Mouse (Mus musculus): Measurements from ENCODE around the gene Map3k13. TPM values are rescaled to one million over a fixed set of nuclear protein-coding genes. Genes with fewer than 3 reads are reported as not detected.
A peak's percentile ranks its signal among the peaks of the same experiment; 100 is the strongest.
"Not testable (repeated sequence)": the region's sequence is repeated elsewhere in the genome, so short reads cannot be mapped to it uniquely, and the experiment has no call there.

Map3k13 gene
- polyA plus RNA-seq, 1 experiment from 2014 or later, result 0.83 TPM

GRCm38 (mm10) chr16:21786317-21786716 lies 7.8 kb upstream of the Map3k13 start:
- in situ Hi-C loops (cut with MboI; ENCODE audit: low pct_unique_long_range_greater_than_20kb), result no loop called here
- ChIA-PET CTCF (interaction anchor here (0.5 kb wide), 1 partner anchor 418 kb away, joined by 3 read pairs; no protein-coding TSS in a partner anchor), POLR2A (no interaction called here)
- DNase-seq (ENCODE audit: low read depth, low spot score), result no peak
- no peak for TF ChIP-seq CTCF (IDR thresholded peaks at IDR 0.05)
- no peak for ATAC-seq
- H3K27me3 ChIP-seq, result no peaks in the 10 kb centered on the region

DNA sequence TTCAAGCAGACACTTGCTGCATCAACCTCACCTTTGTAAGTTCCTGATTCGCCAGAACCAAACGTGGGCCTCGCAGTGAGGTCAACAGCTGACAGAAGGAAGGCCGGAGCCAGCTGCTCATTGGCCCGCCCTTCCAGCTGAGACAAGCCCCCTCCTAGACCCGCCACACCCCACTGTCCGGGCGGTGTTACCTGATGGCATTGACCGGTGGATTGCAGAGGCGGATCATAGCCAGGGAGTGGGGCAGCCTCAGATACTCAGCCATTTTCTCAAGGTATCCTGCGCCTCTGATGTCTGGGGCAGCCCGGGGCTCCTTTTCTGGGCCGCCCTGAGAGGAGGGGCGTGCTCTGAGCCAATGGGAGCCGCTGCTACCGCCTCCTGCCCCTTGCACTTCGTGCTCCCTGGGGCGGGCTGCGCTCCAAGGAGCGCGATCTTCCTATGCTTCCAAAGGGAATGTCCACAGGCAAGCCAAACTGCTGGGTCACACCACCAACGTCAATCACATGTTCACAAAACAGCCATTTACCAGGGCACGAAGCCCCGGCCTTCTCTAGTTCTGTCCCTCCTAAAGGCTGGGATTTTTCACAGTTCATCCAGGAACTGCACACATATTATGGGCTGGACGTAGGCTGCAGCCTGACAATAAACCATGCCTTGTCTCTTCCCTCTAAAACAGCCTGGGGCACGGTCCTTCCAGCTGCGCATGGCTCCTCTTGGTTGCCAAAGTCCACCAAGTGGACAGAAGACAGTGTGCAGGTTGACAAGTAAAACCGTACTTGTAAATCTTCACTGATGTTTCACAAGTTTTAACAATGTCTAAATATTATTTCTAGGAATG lies 6.4 kb upstream of the Map3k13 start, which contains the start of gene Ehhadh:
Gene Ehhadh (minus strand): TSS at position 292 of the 838 bp plus-strand sequence.
- ATAC-seq, result no peak
- no peak for TF ChIP-seq CTCF (IDR thresholded peaks at IDR 0.05)
- ChIA-PET CTCF (no interaction called here), POLR2A (interaction anchor here (0.5 kb wide), 1 partner anchor 249 kb away, joined by 3 read pairs; no protein-coding TSS in a partner anchor)
- no peak for DNase-seq (ENCODE audit: low read depth, low spot score)
- H3K27me3 ChIP-seq, result no peaks in the 10 kb centered on the region
- in situ Hi-C loops (cut with MboI; ENCODE audit: low pct_unique_long_range_greater_than_20kb), result no loop called here

- ChIA-PET POLR2A (no interaction called here), CTCF (no interaction called here)
- DNase-seq (ENCODE audit: low read depth, low spot score), result no peak
- TF ChIP-seq CTCF (IDR thresholded peaks at IDR 0.05), result peak; percentile 35
- no peak for ATAC-seq
- in situ Hi-C loops (cut with MboI; ENCODE audit: low pct_unique_long_range_greater_than_20kb), result no loop called here
- no peaks in the 10 kb centered on the region for H3K27me3 ChIP-seq
Measured at GRCm38 (mm10) chr16:21788581-21788980, 5.6 kb upstream of the Map3k13 start.

GRCm38 (mm10) chr16:21789180-21789579 lies 5.0 kb upstream of the Map3k13 start:
- TF ChIP-seq CTCF (IDR thresholded peaks at IDR 0.05), result no peak
- H3K27me3 ChIP-seq, result no peaks in the 10 kb centered on the region
- ChIA-PET POLR2A (no interaction called here), CTCF (no interaction called here)
- DNase-seq (ENCODE audit: low read depth, low spot score) (no peak), ATAC-seq (no peak)
- in situ Hi-C loops (cut with MboI; ENCODE audit: low pct_unique_long_range_greater_than_20kb), result no loop called here

- CTCF ChIA-PET, result no interaction called here
- no peak for TF ChIP-seq CTCF (IDR thresholded peaks at IDR 0.05)
- ATAC-seq (no peak), DNase-seq (ENCODE audit: low read depth, low spot score) (no peak)
- in situ Hi-C loops (cut with MboI; ENCODE audit: low pct_unique_long_range_greater_than_20kb), result no loop called here
- POLR2A ChIA-PET, result no interaction called here
- H3K27me3 ChIP-seq, result no peaks in the 10 kb centered on the region
Measured at GRCm38 (mm10) chr16:21790469-21790868, 3.7 kb upstream of the Map3k13 start.

DNA sequence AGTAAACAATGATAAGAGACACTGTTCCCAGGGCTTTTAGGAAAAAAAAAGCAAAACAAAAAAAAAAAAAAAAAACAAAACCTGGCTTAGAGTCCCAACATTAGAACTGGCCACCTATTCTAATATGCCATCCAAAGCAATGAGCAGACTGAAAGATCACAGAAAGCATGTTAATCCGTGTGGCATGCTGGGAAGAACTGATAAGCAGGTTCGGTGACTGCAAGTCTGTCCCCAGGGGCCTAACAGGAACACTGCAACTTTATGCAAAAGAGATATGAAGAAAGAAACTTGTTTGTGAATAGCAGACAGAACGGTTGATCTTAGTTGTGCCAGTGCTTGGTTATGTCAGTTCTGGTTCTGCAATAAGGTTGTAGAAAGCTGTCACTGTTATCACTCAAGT lies 2.4 kb upstream of the Map3k13 start:
- H3K27me3 ChIP-seq, result no peaks in the 10 kb centered on the region
- DNase-seq (ENCODE audit: low read depth, low spot score) (no peak), ATAC-seq (no peak)
- in situ Hi-C loops (cut with MboI; ENCODE audit: low pct_unique_long_range_greater_than_20kb), result no loop called here
- ChIA-PET CTCF (interaction anchor here (1.1 to 1.5 kb wide), 3 partner anchors 26 to 64 kb away, joined by 3 to 5 read pairs (median 3); no protein-coding TSS in a partner anchor), POLR2A (no interaction called here)
- no peak for TF ChIP-seq CTCF (IDR thresholded peaks at IDR 0.05)

DNA sequence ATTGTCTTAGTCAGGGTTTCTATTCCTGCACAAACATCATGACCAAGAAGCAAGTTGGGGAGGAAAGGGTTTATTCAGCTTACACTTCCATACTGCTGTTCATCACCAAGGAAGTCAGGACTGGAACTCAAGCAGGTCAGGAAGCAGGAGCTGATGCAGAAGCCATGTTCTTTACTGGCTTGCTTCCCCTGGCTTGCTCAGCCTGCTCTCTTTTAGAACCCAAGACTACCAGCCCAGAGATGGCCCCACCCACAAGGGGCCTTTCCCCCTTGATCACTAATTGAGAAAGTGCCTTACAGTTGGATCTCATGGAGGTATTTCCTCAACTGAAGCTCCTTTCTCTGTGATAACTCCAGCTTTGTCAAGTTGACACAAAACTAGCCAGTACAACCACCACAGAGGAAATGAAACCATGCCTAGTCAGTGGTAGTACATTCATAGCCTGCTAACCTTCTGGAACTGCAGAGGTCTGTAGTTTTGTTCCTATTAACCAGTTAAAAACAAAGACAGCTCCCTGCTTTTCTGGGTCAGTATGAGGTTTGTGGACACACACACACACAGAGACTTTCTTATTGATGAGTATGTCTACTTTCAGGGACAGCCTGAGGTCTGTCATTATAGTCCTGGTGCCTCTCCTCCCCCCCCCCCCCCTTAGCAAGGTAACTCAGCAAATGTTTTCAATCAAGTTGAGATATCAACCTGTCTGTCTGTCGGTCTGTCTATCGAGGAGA lies 901 bp upstream of the Map3k13 start:
- DNase-seq (ENCODE audit: low read depth, low spot score); in situ Hi-C loops (cut with MboI; ENCODE audit: low pct_unique_long_range_greater_than_20kb); ATAC-seq; H3K27me3 ChIP-seq: not testable (repeated sequence)
- CTCF ChIA-PET, result interaction anchor here (0.9 to 1.5 kb wide), 4 partner anchors 22 to 65 kb away, joined by 3 to 5 read pairs (median 4); no protein-coding TSS in a partner anchor
- POLR2A ChIA-PET, result interaction anchor here (0.6 kb wide), 1 partner anchor 163 kb away, joined by 5 read pairs; no protein-coding TSS in a partner anchor

DNA sequence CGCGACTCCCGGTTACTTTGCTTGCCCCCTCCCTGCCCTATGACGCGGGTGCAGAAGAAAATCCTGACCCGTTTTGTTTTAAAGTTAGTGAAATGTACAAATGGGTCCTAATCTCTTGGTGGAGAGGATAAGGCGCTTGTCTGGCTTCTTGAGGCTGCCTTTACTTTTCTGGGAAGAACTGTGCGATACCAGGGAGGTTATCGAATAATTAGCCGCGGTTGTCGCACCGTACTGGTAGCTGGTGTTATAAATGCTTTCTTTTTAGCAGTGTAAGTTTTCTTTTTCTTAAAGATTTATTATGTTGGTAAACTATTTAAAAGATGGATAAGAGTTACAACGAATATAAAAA lies 525 bp downstream of the Map3k13 start:
- CTCF ChIA-PET, result interaction anchor here (1.1 to 2.7 kb wide), 4 partner anchors 20 to 67 kb away, joined by 3 to 6 read pairs (median 4); no protein-coding TSS in a partner anchor
- no peak for DNase-seq (ENCODE audit: low read depth, low spot score)
- POLR2A ChIA-PET, result interaction anchor here (0.7 kb wide), 1 partner anchor 10 kb away, joined by 3 read pairs; no protein-coding TSS in a partner anchor
- TF ChIP-seq CTCF (IDR thresholded peaks at IDR 0.05), result no peak
- no peak for ATAC-seq
- no peaks in the 10 kb centered on the region for H3K27me3 ChIP-seq
- in situ Hi-C loops (cut with MboI; ENCODE audit: low pct_unique_long_range_greater_than_20kb), result no loop called here

DNA sequence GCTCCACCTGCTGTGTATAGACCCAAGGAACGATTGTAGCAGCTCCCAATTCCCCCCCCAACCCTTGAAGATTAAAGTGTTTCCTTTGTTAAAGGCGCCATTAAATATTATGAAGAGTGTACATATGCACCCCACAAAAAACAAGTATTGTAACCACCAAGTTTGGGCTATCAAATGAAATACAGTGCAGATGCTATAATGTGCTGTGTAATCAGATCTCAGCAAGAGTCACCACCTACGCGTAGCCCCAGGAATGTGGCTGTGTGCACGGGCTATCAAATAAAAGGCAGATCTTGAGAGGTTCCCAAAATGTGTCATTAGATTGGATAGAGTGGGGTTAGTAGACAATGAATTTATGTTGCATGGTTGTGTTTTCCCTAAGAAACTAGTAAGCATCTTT lies 925 bp downstream of the Map3k13 start:
- in situ Hi-C loops (cut with MboI; ENCODE audit: low pct_unique_long_range_greater_than_20kb), result no loop called here
- CTCF ChIA-PET, result interaction anchor here (1.1 to 2.7 kb wide), 4 partner anchors 19 to 67 kb away, joined by 3 to 6 read pairs (median 4); no protein-coding TSS in a partner anchor
- ATAC-seq (no peak), DNase-seq (ENCODE audit: low read depth, low spot score) (no peak)
- POLR2A ChIA-PET, result interaction anchor here (0.7 kb wide), 1 partner anchor 10 kb away, joined by 3 read pairs; no protein-coding TSS in a partner anchor
- TF ChIP-seq CTCF (IDR thresholded peaks at IDR 0.05), result no peak
- H3K27me3 ChIP-seq, result no peaks in the 10 kb centered on the region

- in situ Hi-C loops (cut with MboI; ENCODE audit: low pct_unique_long_range_greater_than_20kb), result no loop called here
- CTCF ChIA-PET, result interaction anchor here (1.7 to 3.5 kb wide), 2 partner anchors 11 to 16 kb away, joined by 5 to 19 read pairs; no protein-coding TSS in a partner anchor
- no peaks in the 10 kb centered on the region for H3K27me3 ChIP-seq
- peak; percentile 26 for ATAC-seq
- no peak for TF ChIP-seq CTCF (IDR thresholded peaks at IDR 0.05)
- POLR2A ChIA-PET, result interaction anchor here (1.5 kb wide), 1 partner anchor 10 kb away, joined by 3 read pairs; no protein-coding TSS in a partner anchor
- DNase-seq (ENCODE audit: low read depth, low spot score), result no peak
Measured at GRCm38 (mm10) chr16:21804258-21804657, 10.1 kb downstream of the Map3k13 start.

Measured in Patski (cell line).